Mouse (Mus musculus): ENCODE measurements at regions not wholly inside any gene's neighbourhood (a gene's known extent, or its start where the extent isn't known, plus 50 kb on each side); places are given as distances from the start of the nearest gene placed in this dataset.
"Not testable (repeated sequence)": the region's sequence is repeated elsewhere in the genome, so short reads cannot be mapped to it uniquely, and the experiment has no call there.

DNA sequence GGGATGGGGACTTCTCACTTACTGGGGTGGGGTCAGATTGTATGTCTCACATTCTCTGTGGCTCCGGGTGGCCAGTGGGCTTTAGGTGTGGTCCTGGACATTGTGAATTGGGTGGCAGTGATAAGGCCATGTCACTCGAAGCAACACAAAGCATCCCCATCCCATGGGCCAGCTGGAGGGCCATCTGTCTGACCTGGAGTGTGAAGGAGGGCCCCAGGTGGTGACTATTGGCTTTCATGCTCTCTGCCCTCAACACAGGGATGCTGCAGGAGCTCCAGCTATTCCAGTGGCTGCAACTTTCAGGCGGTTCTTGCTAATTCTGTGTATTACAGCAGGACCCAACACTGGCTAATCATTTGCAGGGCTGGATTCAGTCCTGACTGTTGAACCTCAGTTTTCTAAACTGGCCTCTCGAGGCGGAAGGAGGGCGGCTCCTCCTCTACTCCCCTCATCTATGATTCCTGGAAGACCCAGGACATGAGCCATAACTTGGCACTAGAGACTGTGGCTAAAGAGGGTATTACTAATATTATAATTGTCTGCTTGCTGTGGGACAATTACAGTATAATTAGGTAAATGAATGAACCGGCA is 64.1 kb downstream of the 9530068E07Rik start:
- DNase-seq = peak; percentile 16

DNA sequence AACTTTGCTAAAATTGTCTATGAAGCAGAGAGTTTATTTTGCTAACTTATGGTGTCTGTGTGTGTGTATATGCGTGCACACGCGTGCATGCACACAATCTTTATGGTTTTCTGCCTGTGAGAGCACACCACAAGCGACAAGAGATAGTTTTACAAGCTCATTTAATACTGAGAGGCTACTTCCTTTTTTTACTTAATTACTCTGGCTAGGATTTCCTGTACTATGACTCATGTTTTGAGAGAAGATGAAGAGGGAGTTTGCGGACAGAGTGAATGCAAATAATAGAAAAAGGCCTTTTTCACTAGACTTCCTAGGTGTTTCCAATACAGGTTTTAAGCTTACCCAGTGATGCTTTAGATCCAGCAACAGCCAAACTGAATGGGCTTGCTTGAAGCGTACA is 74.9 kb downstream of the 9530068E07Rik start:
- not testable (repeated sequence) for DNase-seq

DNA sequence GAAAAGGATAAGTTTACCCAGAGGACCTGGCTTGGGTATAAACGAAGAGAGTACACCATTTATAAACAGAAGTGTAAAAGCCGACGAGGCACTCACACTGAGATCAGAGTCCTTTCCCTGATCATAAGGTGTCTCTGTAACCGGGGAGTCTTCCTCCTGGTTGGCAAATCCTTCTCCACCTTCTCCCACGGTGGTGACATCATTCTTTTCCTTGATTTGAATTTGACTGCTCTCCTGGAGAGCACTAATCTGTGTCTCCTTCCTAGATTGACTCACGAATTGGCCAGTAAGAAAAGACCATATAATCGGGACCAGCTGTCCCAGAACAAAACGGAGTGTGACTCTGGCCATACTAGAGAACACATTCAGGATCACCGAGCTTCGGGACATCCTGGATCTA is 83.9 kb downstream of the 9530068E07Rik start:
- not testable (repeated sequence) for DNase-seq

DNA sequence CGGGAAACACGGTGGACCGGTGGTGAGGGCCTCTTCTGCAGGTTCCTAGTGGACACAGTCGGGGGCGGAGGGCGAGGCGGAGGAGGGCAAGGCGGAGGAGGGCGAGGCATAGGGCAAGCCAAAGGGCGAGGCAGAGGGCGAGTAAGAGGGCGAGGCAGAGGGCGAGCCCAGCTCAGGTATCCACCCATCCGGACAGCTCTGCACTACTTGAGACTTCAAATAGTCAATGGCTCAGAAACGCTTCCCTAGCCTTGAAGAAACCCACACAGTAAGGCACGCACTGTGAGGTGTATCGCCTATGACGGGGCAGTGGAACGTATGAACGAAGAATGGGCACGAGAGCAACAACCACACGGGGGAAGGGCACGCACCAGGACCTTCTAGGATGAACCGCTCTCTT is 84.5 kb downstream of the 9530068E07Rik start:
- DNase-seq = not testable (repeated sequence)

DNA sequence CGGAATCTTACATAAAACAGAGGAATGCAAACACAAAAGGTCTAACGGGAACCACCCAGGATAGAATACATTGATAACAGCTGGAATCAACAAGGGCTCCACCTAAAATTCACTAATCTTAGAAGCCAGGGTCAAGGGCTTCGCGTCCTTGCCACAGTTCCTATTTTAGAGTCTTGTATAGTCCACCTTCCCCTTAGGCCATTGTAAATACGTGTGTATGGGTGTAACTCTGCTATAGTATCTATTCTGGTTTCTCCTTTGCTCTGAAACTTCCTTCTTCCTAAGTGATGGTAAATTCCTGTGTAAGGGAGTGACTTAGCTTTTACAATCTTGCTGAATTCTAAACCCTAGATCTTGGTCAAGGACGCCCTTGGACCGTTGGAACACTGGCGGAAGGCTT is 87.3 kb downstream of the 9530068E07Rik start:
- DNase-seq = not testable (repeated sequence)

DNA sequence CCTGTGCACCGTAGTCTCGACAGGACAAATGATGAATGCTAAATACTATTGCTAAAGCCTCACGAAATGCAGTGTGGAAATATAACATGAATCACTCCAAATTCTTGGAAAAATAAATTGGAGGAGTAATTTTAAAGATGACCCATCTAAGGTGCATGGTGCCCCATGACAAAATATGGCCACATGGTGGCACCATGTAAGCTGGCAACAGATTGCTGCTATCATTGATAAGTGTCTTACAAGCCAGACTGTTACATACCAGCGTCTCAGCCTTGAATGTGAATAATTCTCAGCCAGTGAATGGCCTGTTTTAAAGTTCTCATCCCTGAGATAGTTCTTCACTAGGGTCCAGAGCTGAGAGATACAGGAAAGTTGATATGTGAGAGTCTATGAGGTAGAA is 92.3 kb downstream of the 9530068E07Rik start:
- not testable (repeated sequence) for DNase-seq

DNA sequence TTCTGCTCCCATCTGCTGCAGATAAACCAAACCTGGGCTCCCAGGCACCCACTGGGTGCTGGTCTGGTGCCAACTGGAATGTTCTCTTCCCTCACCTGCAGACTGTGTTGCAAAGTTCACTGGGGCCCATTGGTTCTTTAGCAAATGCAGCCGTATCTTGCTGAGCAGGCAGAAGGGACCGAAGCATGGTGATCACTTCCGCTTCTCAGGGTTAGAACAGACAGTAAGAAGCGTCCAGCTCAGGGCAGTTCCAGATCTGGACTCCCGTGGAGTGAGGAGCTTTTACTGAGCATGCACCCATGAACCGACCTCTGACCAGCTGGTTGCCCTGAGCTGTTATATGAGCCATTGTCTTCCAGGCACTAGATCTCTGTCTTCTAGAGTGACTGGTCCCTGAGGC is 97.1 kb downstream of the 9530068E07Rik start:
- DNase-seq = peak; percentile 19

DNA sequence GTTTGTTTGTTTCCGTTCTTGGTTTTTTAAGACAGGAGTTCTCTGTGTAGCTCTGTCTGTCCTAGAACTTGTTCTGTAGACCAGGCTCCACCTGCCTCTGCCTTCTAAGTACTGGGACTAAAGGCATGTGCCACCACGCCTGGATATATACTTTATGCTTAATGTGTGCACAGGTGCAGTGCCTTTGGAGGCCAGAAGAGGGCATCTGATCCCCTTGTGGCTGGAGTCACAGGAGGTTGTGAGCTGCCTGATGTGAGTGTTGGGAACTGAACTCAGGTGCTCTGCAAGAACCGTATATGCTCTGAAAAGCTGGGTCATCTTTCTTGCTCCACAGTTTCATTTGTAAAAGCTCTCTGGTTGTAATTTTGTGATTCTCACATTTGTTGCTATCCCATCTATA is 100.7 kb downstream of the 9530068E07Rik start:
- no peak for DNase-seq

DNA sequence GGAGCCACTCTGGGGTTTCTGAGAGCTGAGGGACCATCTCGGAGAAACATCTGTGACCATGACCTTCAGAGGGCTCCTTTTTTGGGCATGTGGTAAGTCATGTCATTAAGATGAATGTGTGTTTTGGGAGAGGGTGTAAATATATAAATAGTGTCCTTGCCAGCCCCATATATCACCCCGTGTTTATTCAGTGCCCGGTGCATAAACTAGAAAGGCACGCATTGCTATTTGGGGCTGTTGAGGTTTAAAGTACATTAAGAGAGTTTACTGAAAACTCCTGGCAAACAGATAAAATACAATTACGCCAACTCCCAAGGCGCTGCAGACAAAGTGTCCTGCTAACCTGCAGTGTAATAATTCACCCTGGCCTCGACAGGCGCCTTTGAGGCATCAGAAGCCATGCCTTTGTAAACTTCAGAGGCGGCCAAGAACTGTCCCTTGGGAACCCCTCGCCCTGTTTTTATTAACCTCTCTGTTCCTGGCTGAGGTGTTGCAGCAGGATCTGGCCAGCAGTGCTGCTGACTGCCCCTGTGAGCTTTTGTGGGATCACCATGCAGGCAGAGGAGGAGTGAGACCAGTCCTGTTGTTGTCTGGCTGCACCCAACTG is 106.6 kb downstream of the 9530068E07Rik start:
- no peak for DNase-seq

DNA sequence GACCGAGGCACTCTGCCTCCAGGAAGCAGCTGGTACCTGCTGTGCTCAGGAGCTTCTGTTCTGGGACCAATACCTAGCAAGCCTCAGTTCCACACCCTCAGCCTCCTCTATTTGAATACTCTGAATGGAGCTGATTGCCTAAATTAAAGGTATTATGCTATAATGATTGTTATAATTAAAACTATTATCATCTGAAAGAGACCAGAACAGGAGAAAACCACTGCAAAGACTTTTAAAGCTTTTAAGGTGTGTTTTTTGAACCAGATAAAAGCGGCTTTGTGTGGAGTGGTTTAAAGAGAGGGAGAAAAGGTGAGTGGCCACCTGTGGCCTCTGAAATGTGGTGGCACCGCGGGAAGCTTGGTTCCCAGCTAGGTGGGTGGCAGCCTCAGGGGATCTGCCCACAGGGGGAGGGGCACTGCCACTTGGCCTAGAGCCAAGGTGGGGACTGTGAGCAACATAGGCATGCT is 115.6 kb downstream of the 9530068E07Rik start:
- DNase-seq = no peak

DNA sequence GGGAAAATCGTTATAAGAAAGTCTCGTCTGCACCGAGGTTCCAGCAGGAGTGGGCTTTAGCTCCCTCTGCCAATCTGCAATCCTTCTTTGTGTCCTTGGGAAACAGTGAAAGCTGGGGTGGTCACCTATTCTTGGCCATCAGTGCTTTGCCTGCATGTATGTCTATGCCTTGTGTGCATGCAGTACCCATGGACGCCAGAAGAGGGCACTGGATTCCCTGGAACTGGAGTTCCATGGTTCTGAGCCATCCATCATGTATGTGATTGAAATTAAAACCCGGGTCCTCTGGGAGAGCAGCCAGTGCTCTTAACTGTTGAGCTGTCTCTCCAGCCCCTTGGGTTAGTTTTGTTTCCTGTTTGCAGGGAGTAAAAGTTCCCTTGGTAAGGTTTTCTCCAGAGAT is 121.1 kb downstream of the 9530068E07Rik start:
- DNase-seq = no peak

DNA sequence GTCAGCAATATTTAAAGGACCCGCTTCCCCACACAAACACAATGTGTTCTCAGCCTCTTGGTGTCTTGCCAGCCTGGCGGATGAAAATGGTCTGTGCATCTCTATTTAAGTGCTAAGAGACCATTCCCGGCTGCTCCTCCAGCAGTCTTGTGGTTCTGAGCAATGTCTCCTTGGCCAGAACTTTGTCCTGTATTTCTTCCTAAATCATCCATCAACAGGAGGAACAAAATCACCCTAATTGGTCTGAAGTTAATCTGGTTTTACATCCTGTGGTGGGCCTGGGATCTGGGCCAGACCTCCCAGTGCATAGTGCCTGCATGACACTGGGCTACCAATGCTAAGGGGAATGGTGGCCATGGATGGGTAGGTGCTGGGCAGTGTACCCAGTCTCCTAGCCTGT is 123.6 kb downstream of the 9530068E07Rik start:
- DNase-seq = no peak

DNA sequence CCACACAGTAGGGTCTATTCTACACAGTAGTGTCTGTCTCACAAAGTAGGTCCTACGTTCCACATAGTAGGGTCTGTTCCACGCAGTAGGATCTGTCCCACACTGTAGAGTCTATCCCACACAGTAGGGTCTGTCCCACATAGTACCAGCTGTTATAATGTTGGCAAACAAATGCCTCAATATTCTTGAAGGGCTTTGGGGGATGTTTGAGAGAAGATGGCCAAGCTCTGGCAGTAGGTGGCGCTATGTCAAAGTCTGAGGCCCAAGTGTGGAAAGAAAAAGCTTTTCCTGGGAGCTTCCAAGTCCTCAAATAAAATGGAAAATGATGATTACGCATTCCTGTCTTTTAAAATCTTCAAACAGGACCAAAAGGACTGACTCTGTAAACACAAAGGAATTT is 125.7 kb downstream of the 9530068E07Rik start:
- peak; percentile 39 for DNase-seq

DNA sequence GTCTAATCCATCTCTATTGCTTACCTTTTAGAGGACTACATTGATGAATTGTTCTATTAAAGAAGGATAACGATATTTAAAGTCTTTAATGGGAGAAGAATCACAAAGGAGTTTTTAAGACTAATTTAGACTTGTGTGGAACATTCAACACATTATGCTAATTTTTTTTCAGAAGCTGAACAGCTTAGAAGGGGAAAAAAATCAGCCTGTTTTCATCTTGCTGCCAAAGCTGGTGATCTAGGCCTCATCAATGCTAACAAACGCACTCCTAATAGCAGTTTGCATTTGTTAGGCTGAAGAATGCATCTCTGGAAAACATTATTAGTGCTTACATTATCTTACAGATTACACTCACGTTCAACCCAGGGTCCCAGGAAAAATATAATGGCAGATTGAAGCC is 126.2 kb downstream of the 9530068E07Rik start:
- no peak for DNase-seq

DNA sequence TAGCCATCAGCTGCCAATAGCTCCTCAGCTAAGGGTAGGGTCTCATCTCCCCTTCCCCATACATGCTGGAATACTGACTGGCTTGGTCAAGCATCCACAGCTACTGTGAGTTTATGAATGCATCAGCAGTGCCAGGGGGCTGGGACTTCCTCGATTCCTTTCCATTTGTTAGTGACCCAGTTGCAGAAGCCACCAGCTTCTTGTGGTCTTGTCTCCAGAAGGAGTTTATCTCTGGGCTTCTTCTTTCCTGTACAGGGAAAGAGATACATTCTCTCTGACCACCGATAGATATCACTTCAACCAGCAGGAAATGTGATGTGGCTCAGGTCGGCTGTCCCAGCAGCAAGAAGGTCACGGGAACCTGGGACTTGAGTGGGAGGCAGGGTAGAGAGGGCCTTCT is 127.0 kb downstream of the 9530068E07Rik start:
- no peak for DNase-seq

DNA sequence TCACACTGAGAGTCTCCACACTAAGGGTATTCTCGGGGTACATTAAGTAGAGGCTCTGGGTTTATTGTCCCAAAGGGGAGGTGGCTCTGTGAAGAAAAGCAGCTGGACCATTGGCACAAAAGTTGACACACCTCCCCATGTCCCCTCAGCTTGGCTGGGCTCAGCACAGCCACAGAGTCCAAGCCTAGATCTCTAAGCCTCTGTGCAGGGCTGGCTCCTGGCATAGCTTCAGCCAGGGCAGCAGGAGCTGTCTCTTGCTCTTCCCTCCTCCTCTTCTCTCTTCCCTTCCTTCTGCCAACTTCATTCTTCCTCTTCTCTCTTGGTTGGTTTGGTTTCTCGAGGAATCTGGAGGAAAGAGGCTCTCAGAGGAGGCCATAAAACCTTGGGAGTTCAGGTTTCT is 127.4 kb downstream of the 9530068E07Rik start:
- no peak for DNase-seq

DNA sequence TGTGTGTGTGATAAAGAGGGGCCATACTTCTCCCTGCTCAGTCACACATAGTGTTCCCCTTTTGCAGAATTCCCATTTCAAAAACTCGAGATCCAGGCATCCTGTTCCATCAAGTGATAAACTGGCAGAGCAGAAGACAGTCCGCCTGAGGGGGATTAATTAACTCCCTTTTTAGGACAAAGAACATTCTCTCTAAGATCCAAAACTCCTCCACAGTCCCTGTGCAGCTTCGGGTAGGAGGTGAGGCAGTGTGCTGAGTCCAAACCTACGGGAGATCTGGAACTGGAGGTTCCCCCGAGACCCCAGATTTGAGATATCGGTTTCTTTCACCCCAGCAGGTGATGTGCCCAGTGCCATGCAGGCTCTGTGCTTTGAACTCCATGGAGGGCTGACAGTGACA is 129.2 kb downstream of the 9530068E07Rik start:
- DNase-seq = no peak

DNA sequence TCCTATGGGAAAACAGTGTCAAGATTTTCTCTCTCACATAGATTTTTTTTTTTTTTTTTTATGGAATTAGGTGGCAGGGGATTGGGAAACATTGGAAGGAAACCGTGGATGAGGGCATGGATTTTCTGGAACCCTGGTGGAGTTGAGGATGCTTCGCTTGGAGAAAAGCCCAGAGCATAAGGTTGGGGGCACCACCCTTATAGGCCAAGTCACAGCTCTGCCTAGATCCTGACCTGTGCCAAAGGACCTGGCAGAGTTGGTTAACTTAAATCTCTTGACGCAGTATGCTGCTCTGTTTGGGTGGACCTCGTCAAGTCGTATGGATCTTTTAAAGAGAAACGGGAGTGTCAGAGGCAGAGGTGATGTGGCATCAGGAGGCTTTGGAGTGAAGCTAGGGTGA is 130.1 kb downstream of the 9530068E07Rik start:
- no peak for DNase-seq

DNA sequence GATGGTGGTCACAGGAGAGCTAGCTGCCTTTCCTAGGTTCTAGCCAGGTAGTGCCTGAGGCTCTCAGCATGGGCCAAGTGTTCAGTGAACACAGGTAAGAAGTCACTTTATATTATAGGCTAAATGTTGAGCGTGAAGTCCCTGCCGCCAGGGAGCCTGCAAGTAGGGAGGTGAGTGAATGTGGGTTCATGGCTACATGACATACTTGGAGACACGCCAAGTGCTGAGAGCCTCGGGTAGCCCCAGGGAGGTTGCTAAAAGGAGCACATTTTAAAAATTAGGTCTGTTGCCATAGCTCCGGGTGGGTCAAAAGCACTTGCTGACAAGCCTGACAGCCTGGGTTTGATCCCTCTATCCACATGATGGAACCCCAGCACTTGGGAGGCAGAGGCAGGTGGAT is 137.2 kb downstream of the 9530068E07Rik start:
- DNase-seq = no peak

DNA sequence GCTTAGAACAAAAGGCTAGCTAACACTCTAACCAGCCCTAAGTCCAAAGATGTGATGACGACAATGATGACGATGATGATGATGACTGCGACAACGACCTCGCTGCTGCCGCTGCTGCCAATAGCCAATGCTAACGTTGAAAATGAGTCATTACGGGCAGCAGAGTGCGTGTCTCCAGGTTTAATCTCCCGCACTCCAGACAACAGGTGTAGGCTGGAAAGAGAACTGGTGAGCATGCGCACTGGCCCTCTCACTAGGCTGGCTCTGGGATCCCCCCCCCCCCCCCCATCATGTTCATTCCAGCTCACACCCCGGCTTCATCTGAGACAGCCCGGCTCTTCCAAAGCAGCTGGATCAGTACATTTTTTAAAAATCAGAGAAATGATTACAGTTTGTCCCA is 138.4 kb downstream of the 9530068E07Rik start:
- DNase-seq = no peak

DNA sequence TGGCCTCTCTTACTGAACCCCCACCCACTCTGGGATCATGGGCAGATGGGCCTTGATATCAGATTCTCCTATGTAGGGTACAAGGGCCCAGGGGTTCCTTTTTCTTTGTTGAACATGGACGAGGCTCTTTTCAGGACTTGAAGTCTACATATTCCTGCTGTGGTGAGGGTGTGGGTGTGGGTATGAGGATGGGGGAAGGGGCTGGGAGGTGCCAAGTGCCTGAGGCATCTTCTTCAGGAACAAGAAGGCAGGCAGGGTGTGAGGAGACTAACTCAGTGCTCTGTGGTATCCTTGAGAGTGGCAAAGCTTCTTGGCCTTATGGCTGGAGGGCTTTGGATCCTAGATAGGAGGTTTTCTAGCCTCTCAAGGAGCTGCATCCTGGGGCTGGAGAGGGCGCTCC is 140.0 kb downstream of the 9530068E07Rik start:
- DNase-seq = no peak

DNA sequence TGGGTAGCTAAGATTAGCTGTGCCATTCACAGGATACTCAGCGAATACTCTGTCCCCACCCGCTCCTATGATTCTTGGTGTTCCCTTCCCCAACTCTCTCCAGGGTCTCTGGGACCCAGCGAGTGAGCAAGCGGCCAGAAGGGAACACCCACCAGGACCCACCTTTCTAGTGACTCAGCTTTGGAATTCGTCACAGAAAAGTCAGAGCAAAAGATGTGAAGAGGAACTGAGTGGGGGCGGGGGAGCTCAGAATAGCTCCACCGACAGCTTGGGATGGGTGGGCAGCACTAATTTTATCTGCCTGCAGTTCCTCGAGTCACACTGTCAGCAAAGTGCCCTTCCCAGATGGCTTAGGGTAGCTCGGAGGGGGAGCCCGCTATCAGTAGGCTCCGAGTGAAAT is 140.6 kb downstream of the 9530068E07Rik start:
- DNase-seq = no peak

DNA sequence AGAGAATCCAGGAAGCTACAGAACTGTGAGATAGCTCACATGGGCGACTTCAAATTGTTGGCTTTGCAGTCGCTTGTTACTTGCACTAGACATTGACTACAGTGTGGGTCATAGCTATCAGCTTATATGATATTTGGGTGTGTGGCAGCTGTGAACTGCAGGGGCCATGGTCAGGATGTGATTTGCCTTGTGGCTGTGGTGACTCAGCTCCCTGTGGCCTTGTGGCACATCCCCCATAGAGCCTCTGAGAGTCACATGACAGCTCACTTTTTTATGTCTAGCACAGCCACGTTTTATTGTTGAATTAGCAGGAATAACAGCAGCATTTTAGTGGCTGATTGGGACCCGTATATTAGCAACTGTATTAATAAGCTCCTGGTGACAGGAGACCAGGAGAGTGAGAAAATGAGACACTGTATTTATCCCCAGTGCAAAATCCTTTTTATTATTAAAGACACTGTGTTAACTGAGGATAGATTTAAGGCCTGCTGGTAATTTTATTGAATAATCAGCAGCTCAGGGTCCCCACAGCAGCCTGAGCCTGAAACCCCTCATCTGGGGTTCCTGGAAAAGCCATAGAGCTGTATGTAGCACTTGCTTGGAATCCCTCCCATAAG is 141.7 kb downstream of the 9530068E07Rik start:
- DNase-seq = no peak

DNA sequence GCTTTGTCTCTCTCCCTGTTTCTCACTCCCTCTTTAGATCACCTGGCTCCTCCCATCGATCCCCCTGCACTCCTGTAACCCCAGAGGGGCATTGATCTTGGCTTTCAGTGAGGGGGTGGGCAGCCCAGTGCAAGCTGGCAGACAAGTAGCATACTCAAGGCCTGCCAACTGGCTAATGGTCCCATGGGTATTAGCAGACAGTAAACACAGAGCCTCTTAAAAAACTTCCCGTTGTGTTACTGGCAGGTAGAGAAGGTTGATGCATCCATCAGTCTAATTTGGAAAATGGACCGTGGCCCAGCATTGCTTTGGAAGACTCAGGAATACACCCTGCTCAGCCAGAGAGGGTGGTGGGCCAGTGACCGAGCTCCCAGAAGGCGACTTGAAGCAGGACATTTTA is 145.0 kb downstream of the 9530068E07Rik start:
- DNase-seq = no peak

DNA sequence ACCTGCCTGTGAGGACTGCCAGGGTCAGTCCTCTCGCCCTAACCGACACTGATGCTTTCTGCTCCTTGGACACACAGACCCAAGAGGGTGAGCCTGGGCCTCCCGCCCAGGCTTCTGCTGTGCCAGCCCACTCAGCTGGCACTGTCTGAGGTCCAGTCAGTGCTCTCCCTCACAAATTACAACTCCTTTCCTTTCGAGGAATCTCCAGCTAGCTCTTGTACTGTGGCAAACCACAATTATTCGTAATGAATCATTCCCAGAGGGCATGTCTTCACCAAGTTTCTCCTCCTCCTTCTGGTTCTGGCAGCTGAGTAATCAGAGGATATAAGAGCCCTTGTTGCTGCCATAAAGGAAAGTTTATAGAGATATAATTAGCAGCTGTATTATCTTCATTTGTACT is 155.2 kb downstream of the 9530068E07Rik start:
- DNase-seq = no peak
